Mouse (Mus musculus) ES-Bruce4 (cell line): ENCODE data around the gene Vmn2r85. TPM values are rescaled to one million over a fixed set of nuclear protein-coding genes. Genes with fewer than 3 reads are reported as not detected.
A peak's percentile ranks its signal among the peaks of the same experiment; 100 is the strongest.
"Not testable (repeated sequence)": the region's sequence is repeated elsewhere in the genome, so short reads cannot be mapped to it uniquely, and the experiment has no call there.

Source experiments
- H3K27ac ChIP-seq: 2 replicates; pipeline ENCODE4 v1.5.1; 2012; ENCODE audit warnings: low read length, inconsistent platforms; ENCODE audit not compliant: insufficient read depth
- H3K27me3 ChIP-seq: 2 replicates; pipeline ENCODE4 v1.6.1; 2012; ENCODE audit warnings: mild to moderate bottlenecking, low read length, inconsistent platforms; ENCODE audit not compliant: control insufficient read depth, poor library complexity, insufficient read depth, severe bottlenecking
- H3K36me3 ChIP-seq: 2 replicates; pipeline ENCODE4 v1.6.1; 2012; ENCODE audit warnings: inconsistent platforms, mild to moderate bottlenecking, low read length, moderate library complexity; ENCODE audit not compliant: control insufficient read depth, poor library complexity, insufficient read depth, severe bottlenecking
- H3K4me1 ChIP-seq: one replicate; pipeline ENCODE4 v1.8.1; 2011; ENCODE audit warnings: low read length; ENCODE audit not compliant: control insufficient read depth, insufficient read depth
- H3K4me3 ChIP-seq: 2 replicates; pipeline ENCODE4 v1.5.1; 2011; ENCODE audit warnings: low read depth, mild to moderate bottlenecking, low read length
- H3K9ac ChIP-seq: 2 replicates; pipeline ENCODE4 v1.6.1; 2012; ENCODE audit warnings: low read depth, mild to moderate bottlenecking, inconsistent platforms; ENCODE audit not compliant: poor library complexity, severe bottlenecking
- H3K9me3 ChIP-seq: replicated peaks from 2 replicates; pipeline ENCODE4 v1.6.1; 2012; ENCODE audit warnings: mild to moderate bottlenecking, low read length, inconsistent platforms; ENCODE audit not compliant: control insufficient read depth, poor library complexity, insufficient read depth, severe bottlenecking
- CTCF ChIP-seq: IDR thresholded peaks from one replicate; pipeline ENCODE4 v1.8.1; 2011; ENCODE audit warnings: low read depth, low read length
- EP300 ChIP-seq: IDR thresholded peaks from 2 replicates; pipeline ENCODE4 v1.6.1; 2011; ENCODE audit warnings: low read depth, low read length; ENCODE audit not compliant: insufficient read depth
- POLR2A ChIP-seq: IDR thresholded peaks from one replicate; pipeline ENCODE4 v1.8.1; 2011; ENCODE audit warnings: low read length; ENCODE audit not compliant: insufficient read depth
- polyA plus RNA-seq: library from polyadenylated mRNA; stranded (reverse); fragments of >200 nt; gene quantifications from 2 replicates; pipeline ENCODE4 v1.2.4, GENCODE M21; 2011; ENCODE audit warnings: low read depth; ENCODE audit not compliant: missing spikeins, insufficient read depth, insufficient read length

Vmn2r85 gene
- polyA plus RNA-seq: not detected in 2 replicates

- not testable (repeated sequence) for H3K36me3 ChIP-seq, H3K4me1 ChIP-seq, H3K9ac ChIP-seq
Observed at GRCm38 (mm10) chr10:130429603-130430002, at the start of gene Vmn2r85. Gene Vmn2r85 (minus strand): TSS chr10:130429703.

GRCm38 (mm10) chr10:130470311-130470760 lies 40.8 kb upstream of the Vmn2r85 start:
- no peaks in the 10 kb centered on the region for H3K4me1 ChIP-seq
- H3K27ac ChIP-seq: no peak overlapping the region

More at GRCm38 (mm10) chr10:130429603-130430002, at the start of gene Vmn2r85:
- not testable (repeated sequence) for H3K27ac ChIP-seq, H3K9me3 ChIP-seq, H3K4me3 ChIP-seq, H3K27me3 ChIP-seq

GRCm38 (mm10) chr10:130455950-130456349 lies 26.4 kb upstream of the Vmn2r85 start, which contains the start of gene Vmn2r86:
Gene Vmn2r86 (minus strand): TSS chr10:130456050.
- not testable (repeated sequence) for H3K9ac ChIP-seq, H3K9me3 ChIP-seq, H3K27me3 ChIP-seq, H3K27ac ChIP-seq, H3K36me3 ChIP-seq, H3K4me1 ChIP-seq, H3K4me3 ChIP-seq

More at GRCm38 (mm10) chr10:130470311-130470760, 40.8 kb upstream of the Vmn2r85 start:
- Histone ChIP-seq H3K4me3 (peak overlapping the region; percentile 75), H3K9ac (peak overlapping the region; percentile 51), H3K36me3 (no peaks in the 10 kb centered on the region), H3K9me3 (no peaks in the 10 kb centered on the region), H3K27me3 (no peaks in the 10 kb centered on the region)
- no peak for TF ChIP-seq CTCF
- no peak for TF ChIP-seq EP300
- no peak for TF ChIP-seq POLR2A

- Histone ChIP-seq H3K27me3 (no peaks in the 10 kb centered on the region), H3K4me1 (no peaks in the 10 kb centered on the region), H3K4me3 (peak overlapping the region; percentile 25), H3K27ac (no peak overlapping the region), H3K9me3 (no peaks in the 10 kb centered on the region; the same call in 1 of the 2 replicates), H3K36me3 (no peaks in the 10 kb centered on the region), H3K9ac (peak overlapping the region; percentile 42; the same call in 1 of the 2 replicates)
- TF ChIP-seq CTCF: no peak
Observed at GRCm38 (mm10) chr10:130444776-130445175, 15.3 kb upstream of the Vmn2r85 start.

- H3K9ac ChIP-seq, H3K27me3 ChIP-seq, H3K9me3 ChIP-seq, H3K4me3 ChIP-seq, H3K36me3 ChIP-seq, H3K4me1 ChIP-seq, H3K27ac ChIP-seq: not testable (repeated sequence)
Observed at GRCm38 (mm10) chr10:130434185-130434898, 4.8 kb upstream of the Vmn2r85 start.

- H3K27ac ChIP-seq, H3K4me1 ChIP-seq, H3K9ac ChIP-seq: not testable (repeated sequence)
Observed at GRCm38 (mm10) chr10:130422368-130422767, 7.1 kb downstream of the Vmn2r85 start.

More at GRCm38 (mm10) chr10:130422368-130422767, 7.1 kb downstream of the Vmn2r85 start:
- H3K9me3 ChIP-seq, H3K36me3 ChIP-seq, H3K27me3 ChIP-seq, H3K4me3 ChIP-seq: not testable (repeated sequence)
